Mouse (Mus musculus) cerebellum, postnatal 4 days (tissue): ENCODE data around the gene Sgsm1.

ENCODE experiments used
- DNase-seq, 2 experiments: peaks; one replicate each; pipeline ENCODE4 v3.0.0; 2022; ENCODE audit warnings: low spot score in 2 of 2, mixed read lengths in 1 of 2

Gene Sgsm1

DNA sequence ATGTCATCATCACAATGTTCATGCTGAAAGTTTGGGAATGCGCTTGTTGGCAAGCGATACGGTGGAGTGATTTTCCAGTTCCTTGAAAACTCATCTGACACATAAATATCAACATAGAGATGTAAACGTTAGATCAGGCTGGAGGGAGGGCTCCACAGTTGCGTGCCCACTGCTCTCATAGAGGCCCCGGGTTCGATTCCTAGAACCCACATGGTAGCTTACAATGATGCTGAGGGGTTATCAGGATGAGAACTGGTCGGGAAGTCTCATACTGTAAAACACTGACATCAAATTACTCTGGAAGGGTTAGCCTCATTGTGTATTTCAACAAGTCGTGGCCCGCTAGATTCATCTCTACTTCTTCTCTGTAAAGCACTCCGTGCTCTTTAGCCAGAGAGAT, 24.5 kb downstream of the Sgsm1 start:
- no peak for DNase-seq

DNA sequence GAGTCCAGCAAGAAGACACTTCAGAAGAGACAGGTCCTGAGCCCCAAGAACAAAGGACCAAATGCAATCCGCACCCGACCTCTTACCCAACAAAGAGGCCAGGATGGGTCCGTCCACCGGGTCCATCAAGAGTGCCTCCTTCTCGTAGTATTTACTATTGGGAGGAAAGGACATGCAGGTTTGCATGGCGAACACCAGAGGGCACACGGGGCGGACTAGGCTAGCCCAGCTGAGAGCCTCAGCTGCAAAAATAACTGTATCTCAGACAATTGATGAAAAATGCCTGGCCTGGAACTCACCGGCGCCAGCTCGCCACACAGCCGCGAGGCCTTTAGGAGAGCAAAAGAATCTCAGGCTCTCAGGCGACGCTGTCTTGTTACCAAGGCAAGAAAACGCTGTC, 25.0 kb downstream of the Sgsm1 start:
- no peak for DNase-seq

DNA sequence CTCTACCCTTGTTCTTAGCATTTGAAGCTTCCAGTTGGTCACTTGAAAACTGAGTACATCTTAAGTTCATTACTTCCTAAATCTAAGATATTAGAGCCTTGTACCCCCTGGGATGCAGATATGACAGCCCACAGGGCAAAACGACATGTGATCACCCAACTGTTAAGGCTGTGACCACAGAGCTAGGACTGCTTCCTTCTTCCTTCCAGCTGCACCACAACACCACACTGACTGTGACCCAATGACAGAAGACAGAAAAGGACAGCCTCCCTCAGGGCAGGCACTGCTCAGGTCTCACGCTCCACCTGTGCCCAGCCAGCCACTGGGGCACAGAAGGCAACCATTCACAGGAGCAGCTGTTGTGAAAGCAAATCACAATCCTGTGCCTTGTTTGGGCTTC, 26.9 kb downstream of the Sgsm1 start:
- no peak for DNase-seq

DNA sequence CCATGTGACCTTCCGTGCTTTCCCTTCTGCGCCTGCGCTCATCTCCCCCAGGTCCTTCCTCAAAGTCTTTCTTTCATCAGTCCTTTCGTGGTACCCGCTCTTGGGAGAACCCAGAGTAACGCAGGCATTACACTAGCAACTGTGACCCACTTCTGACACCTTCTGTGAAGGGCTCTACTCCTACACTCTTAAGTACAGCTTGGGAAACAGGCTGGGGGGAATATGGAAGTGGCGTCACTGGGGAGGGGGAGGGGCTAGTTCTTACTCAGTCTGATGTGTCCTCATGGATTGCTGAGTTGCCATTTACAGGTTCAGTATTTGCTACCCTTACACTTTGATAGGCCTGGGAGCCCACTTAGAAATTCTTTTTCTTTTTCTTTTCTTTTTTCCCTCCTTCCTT, 29.0 kb downstream of the Sgsm1 start:
- DNase-seq = no peak

DNA sequence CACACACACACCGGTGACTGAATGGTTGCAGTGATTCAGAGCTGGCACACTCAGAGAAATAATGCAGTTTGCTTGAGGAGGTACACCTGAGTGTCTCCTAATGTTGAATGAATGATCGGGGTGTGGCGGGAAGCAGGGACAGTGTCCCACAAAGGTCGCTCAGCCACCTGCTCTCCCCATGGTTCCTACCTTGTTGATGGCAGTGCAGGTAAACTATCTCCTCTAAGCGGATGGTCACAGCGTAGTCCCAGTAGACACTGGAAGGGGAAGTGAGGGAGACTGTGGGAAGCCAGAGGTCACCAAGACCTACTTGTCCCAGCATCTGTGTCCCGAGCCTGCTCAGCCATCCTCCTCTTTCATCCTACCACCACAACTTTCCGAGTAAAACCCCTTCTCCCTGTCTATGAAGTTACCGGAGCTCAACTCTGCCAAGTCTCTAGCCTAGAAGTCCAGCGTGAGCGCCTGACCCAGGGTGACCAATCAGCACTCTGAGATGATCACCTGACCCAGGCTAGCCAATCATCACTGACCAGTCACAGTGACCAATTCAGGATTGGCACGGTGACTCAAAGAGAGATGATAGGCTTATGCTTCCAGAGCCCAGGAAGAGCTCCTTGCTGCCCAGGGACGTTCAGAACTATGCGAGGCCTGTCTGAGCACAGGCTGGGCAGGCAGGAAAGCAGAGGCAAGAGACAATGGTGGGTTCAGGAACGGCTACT, 30.3 kb downstream of the Sgsm1 start:
- DNase-seq = peak in 1 of 2 experiments; percentile 73

DNA sequence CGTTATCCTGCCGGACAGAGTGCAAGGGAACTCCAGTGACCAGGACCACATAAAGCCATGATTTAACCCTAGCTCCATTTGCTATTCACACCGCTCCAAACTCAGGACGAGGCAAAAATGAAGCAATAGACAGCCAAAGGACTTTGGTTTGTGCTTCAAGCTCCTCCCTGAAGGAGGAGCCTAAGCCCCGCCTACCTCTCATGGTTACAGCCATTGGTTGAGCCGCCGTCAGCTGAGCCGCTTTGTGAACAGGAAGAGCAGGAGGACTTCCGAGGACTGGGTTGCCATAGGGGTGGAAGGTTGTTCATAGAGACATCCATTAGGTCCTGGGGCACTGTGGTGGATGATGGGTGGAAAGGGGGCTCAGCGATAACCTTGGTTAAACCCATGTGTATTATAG, 34.7 kb downstream of the Sgsm1 start:
- DNase-seq = no peak

DNA sequence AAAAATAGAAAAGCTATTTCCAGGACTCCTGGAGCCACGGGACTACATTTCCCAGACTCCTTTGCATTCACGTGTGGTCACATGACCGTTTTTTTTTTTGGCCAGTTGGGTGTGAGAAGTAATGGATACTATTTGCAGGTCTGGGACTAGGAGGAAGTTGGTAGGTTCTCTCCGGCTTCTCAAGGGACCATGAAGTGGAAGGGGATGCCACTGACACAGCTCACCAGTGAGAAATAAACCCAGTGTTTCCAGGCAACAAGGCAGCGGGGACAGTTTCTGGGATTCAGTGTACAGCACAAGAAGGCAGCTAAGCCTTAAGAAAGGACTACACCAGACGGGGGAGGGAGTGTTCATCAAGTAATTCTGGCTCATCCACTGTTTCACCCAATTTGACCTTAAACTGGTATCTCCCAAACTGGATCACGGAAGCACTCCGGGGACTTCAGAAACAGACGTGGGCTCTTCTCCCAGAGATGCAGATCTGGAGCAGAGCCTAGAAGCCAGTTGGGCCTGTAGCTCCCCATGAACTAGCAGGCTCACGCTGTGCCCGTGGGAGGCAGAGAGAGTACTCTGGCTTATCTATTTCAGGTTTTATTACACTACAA, 39.3 kb downstream of the Sgsm1 start:
- no peak for DNase-seq

DNA sequence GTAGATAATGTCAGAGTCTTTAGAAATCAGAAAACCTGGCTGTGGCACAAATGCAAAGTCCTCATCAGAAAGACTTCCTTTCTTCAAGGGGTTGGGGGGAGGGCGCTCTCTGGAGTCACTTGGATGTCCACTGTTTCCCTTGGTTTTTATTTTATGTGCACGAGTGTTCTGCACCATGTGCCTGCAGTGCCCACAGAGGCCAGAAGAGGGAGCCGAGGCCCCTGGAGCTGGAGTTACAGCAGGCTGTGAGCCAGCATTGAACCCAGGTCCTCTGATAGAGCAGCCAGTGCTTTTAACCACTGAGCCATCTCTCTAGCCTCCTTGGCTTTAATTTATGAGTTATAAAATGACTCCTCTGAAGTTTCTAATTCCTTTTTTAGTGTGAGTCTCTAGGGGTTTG, 40.5 kb downstream of the Sgsm1 start:
- no peak for DNase-seq

DNA sequence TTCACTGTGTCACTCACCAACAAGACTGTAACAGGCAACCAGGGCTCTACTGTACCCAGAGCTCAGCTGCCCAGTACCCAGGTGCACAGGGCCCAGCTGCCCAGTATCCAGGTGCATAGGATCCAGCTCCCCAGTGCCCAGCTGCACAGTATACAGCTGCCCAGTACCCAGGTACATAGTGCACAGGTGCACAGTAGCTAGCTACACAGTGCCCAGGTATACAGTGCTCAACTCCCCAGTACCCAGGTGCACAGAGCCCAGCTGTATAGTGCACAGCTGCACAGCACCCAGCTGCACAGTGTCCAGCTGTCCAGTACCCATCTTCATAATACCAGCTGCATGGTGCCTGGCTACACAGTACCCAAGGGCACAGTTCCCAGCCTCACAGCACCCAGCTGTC, 42.3 kb downstream of the Sgsm1 start:
- no peak for DNase-seq

DNA sequence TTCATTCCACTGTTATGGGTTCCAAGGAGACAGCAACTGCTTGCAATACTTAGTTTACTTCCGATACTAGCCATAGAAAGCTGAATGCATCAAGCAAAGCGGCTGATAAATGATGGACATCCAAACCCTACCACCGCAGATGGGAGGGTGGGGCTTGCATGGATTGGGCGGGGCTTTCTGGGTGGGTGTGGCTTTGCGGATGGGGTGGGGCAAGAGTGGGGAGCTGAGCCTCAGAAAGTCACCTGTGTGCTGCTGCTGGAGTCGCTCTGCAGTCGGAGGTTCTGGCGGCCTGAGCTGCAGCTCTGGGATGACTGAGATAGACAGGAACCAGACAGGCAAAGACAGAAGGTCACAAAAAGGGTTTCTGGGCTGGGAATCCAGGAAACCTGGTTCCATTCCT, 44.9 kb downstream of the Sgsm1 start:
- no peak for DNase-seq

DNA sequence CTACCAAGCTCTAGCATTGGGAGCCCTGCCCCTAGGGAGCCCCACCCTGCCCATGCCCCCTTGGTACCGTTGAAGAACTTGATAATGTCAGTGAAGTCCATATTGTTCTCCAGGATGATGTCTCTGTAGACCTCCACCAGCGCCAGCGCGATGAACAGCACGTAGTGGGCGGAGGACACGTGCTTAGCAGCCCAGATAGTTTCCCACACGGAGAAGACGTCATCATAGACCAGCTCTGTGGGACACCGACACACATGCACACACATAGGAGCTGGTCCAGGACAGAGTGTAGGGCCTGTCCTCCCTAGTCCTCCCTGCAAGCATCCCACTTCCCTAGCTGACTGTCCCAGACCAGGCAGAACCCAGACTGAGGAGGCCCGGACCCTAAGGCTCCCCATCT, 59.8 kb downstream of the Sgsm1 start:
- DNase-seq = no peak

DNA sequence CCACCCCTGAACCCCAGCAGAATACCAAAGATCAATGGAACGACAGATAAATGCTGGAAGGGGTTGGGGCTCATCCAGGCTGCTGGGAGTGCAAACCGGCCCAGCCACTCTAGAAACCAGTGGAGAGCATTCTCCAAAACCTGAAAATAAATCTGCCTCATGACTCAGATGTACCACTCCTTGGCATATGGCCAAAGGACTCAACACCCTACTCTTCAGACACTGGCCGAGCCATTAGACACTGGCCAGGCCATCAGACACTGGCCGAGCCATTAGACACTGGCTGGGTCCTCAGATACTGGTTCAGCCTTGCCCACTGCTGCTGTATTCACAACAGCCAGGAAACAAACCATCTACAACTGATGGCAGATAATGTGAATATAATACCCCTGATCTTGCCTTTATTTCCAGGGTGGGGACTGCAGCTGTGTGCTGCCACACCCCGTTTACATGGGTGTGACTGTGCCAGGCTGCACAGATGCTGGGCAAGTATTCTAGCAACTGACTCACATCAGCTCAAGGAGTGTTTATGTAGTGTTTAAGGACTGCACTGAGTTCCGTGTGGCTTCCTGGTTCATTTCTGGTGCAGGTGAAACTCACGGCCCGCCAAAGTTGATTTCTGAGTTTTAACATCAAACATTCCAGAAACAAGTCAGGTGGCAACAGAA, 61.2 kb downstream of the Sgsm1 start:
- no peak for DNase-seq

DNA sequence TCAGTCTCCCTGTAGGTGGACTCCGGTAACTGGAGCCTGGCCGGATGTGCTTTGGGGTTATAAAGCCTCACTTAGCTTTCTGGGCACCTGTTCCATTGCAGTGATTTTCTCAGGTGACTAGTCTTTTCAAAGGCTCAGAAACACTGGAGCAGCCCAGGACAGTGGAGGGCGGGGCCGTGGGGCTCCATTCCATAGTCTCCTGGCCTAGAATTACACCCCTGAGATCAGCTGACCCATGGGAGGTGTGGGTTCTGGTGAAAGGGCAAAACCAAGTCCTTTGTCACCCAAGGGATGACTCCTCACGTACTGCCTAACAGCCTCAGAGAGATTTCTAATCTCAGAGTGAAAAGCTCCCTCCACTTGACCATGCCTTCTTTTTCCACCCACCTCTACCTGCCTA, 80.4 kb downstream of the Sgsm1 start:
- no peak for DNase-seq

DNA sequence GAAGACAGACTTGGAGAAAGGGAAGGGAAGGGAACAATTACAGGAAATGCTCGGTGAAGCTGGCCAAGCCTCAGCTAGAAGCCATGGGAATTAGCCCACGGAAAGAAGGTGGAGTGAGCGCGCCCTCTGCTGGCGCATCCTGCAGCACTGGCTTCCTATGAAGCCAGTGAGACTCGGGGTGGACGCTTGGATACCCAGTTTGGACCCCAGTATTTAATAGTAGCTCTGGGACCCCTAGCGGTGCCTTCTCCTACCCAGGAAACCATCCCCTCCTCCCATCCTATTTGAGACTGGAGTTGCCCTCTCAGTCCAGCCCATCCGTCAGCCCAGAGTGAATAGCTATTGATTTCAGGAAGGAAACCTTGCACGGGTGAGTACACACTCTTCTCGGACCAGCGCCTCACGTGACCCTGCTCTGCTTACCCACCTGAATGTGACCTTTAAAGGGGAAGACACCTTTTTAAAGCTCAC, 83.9 kb downstream of the Sgsm1 start, which contains the start of gene Tmem211:
Tmem211 (plus strand) TSS at position 278 of the 471 bp plus-strand sequence.
- DNase-seq = peak; percentile 76 to 94

DNA sequence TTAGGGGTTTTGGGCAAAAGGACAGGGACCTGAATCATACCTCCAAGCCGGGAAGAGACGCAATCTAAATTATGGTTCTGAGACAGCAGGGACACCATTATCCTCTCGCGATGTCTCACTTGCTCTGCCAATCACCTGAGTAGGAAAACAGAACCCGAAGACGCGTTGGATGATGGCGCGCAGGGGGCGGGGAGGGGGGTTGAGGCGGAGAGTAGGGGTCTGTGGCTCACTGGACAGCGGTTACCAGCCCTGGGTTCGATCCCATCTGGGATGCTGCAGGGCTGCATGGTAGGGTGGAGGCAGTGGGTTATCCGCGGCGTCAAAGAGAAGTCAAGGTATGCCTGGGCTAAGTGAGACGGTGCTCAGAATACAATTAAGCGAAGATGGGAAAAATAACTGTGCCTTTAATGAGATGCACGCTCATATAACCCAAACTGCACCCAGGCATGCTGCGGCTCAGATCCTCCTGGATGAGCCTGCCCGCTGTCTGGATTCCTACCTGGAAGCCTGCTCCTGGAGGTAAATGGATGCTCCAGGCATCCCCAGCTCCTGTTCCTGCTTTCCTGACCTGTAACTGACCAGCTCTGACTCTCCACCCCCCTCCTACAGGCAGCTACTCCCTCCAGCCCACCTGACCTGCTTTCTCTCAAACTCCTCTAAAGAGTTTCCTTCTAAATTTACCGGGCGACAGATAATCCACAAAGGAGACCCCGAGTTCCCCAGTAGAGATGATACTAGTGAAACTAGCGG, 84.7 kb downstream of the Sgsm1 start:
- DNase-seq = no peak

DNA sequence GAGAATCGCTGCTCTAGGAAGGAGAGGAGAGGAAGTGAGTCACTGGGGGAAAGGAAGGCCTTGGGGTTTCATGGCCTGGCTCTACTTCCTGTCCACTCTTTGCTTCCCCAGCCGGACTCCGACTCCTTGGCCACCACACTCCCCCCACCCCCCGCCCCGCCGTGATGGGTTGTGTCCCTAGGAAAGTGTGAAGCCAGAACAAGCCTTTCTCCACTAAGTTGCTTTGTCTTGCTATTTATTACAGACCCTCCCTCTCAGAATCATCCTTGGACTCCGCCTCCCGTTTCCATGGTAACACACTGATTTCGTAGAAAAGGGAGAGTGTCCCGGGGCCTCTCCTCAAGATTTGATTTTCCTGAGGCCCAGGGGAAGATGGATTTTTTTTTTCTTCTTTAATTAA, 85.3 kb downstream of the Sgsm1 start:
- DNase-seq = no peak

DNA sequence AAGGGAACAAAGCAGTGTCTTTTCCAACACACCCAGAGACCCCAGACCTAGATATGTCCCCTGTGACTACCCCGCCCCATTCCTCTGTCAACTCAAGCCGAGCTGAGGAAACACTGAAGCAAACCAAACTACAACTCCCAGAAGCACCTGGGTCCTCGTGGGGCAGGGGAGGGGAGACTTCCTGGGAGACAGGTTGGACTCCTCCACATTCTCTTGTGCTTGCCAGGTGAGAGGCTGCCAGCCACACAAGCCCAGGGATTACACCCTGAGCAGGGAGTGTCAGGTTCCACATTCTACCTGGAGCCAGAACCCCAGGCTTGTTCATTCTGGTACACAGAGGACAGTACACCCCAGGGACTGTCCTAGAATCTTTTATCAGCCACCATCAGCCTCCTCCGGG, 86.7 kb downstream of the Sgsm1 start:
- no peak for DNase-seq

DNA sequence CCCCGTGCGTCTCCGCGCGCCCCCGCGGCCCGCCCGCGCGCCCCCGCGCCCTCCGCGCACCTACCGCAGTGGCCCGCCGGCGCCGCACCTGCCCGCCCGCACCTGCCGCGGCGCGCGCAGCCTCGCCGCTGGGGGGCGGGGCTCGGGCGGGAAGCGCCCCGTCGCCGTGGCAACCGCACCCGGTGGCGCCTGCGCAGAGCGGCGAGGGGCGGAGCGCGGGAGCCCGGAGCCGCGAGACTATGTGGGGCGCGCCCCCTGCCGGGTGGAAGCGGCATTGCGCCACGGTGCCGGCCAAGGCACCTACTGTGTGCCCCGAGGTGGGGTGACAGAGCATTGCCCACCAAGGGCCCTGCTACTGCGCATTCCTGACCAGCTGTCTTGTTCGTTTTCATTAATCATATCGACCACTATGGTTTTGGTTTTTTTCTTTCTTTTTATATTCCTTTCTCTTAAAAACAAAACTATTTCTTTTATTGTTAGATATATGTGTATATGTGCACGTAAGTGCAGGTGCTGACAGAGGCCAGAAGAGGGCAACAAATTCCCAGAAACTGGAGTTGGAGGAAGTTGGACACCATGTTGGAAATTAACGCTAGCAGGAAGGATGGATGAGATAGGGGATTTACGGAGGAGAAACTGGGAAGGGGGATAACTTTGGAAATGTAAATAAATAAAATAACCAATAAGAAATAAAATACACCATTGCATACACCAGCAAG, 89.3 kb downstream of the Sgsm1 start, which contains the start of gene 2900026A02Rik:
2900026A02Rik (minus strand) TSS at position 90 of the 719 bp plus-strand sequence.
- DNase-seq = peak; percentile 63 to 87

DNA sequence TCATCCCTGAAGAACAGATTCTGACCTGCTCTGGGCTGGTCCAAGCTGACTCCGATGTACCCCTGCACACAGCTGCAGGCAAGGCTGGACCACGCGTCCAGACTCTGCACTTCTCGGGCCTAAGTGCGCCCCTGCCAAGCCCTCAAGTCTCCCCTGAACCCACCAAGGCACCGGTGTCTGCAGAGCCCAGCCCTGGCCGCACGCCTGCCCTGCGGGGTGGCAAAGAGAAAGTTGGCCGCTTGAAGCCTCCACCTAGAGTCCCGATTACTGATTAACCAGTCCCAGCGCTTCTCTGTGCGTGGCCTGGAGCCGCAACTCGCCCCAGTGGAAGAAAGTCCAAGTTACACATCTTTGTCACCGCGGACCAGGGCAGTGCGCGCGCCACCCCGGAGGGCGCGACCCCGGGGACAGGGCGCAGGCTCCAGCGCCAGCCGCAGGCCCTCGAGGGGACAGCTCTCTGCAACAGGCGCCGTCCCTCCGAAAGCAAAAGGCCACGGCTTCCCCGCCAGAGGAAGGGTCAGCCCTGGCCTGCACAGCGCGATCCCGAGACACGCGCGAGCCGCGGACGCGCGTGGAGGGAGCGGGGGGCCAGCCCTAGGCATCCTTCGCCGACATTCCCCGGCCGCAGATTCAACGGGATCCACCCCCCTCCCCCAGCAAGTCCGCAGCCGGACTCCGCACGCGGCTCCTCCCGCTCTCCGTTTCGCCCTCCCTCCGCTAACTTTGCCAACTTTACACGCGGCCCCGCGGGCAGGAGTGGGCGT, 90.0 kb downstream of the Sgsm1 start:
- no peak for DNase-seq

DNA sequence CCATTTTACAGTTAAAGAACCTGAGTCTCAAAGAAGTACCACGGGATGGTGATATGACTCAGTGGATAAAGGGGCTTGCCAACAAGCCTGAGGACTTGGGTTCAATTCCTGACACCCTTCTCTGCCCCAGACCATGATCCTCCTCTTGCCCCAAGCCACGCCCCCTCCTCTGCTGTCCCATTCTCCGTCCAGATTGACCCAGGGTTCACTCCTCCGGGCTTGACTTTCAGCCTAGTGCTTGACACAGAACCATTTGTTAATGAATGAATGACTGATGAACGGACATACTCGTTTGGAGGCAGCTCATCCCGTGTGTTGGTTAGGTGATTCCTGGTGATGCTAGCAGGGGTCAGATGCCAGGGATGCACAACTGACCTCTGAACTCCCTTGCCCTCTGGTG, 90.7 kb downstream of the Sgsm1 start:
- DNase-seq = no peak

DNA sequence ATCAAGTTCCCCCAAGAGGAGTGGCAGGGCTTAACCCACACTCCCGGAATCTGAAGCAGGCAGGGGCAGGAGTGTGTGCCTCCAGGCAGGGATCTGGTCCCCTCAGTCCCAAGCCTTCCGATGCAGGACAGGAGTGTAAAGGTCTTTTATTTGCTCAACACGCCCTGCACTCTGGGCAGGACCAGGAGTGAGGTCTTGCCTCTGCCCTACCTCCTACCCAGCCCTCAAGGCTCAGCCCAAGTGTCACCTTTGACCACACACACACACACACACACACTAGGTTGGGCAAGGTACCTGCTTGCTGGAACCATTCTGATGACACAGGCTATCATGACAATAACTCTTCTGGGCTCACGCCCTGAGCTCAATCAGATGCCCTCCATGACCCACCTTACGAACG, 91.1 kb downstream of the Sgsm1 start:
- DNase-seq = no peak
